Mouse (Mus musculus): Measurements from ENCODE around the gene Dclk3. TPM values are rescaled to one million over a fixed set of nuclear protein-coding genes. Genes with fewer than 3 reads are reported as not detected.
A peak's percentile ranks its signal among the peaks of the same experiment; 100 is the strongest.

The Dclk3 gene
- polyA plus RNA-seq, 1 experiment from 2014 or later, result 1.6 TPM

DNA sequence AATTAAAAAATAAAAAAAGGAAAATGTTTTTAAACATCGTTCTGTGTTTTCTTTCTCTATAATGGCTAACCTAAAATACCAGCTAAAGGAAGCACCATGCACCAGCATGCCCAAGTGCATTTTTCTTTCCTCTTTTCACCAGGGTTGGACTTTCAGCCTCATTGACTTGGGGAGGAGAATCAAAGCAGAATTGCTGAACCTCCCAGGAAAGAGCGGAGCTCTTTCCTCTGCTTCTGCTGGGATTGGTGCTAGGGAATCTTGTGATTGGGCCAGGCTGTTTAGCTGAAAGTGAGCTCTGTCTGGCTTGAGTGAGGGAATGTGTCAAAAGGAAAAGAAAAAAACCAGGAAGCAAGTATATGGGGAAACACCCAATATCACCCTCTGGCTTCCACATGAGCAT is 10.1 kb downstream of the Dclk3 start:
- no peaks in the 10 kb centered on the region for H3K36me3 ChIP-seq
- H3K9me3 ChIP-seq, result no peaks in the 10 kb centered on the region
- H3K27ac ChIP-seq, result no peak overlapping the region
- WGBS, result 73% methylated on average over 2 of the region's 2 CpGs
- DNase-seq (ENCODE audit: low spot score), result no peak
- 0 out of 2 replicates have a peak, but pooled peaks cover 5% of the 10 kb centered on the region for H3K4me1 ChIP-seq
- no peak overlapping the region for H3K4me3 ChIP-seq
- no peaks in the 10 kb centered on the region for H3K27me3 ChIP-seq (ENCODE audit: insufficient read depth, poor library complexity, severe bottlenecking)

DNA sequence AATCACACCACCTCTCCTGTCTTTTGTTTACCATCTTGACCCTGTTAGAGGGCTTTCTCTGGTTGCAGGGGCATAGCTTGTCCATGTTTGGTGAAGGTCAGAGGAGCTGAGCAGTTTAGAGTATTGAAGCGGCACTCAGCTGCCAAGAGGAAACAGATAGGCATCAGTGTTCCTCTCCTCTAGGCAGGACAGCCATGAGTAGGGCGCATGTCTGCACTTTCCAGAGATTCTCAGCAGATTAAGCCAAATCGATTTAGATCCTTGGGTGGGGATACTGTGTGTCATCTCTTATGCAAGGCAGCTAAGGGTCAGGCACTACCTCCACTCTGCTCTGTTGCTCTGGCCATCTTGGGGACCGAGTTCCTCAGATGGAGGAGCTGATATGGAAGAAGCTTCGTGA is 11.0 kb downstream of the Dclk3 start:
- no peak overlapping the region for H3K27ac ChIP-seq
- WGBS, result 66% methylated on average over 5 of the region's 5 CpGs
- 0 out of 2 replicates have a peak, but pooled peaks cover 5% of the 10 kb centered on the region for H3K4me1 ChIP-seq
- H3K27me3 ChIP-seq (ENCODE audit: insufficient read depth, poor library complexity, severe bottlenecking), result no peaks in the 10 kb centered on the region
- no peaks in the 10 kb centered on the region for H3K9me3 ChIP-seq
- no peak overlapping the region for H3K4me3 ChIP-seq
- no peak for DNase-seq (ENCODE audit: low spot score)
- H3K36me3 ChIP-seq, result no peaks in the 10 kb centered on the region

- Histone ChIP-seq H3K27me3 (ENCODE audit: insufficient read depth, poor library complexity, severe bottlenecking) (no peaks in the 10 kb centered on the region), H3K27ac (no peak overlapping the region), H3K4me3 (no peak overlapping the region), H3K4me1 (0 out of 2 replicates have a peak, but pooled peaks cover 5% of the 10 kb centered on the region), H3K9me3 (no peaks in the 10 kb centered on the region), H3K36me3 (no peaks in the 10 kb centered on the region)
- no peak for DNase-seq (ENCODE audit: low spot score)
- WGBS, result 85% methylated on average over 12 of the region's 12 CpGs
Observed at GRCm38 (mm10) chr9:111450853-111451404, 12.0 kb downstream of the Dclk3 start.

- no peak for DNase-seq (ENCODE audit: low spot score)
- WGBS, result 62% methylated on average over 3 of the region's 3 CpGs
- no peaks in the 10 kb centered on the region for H3K27me3 ChIP-seq (ENCODE audit: insufficient read depth, poor library complexity, severe bottlenecking)
- no peaks in the 10 kb centered on the region for H3K36me3 ChIP-seq
- H3K27ac ChIP-seq, result no peak overlapping the region
- no peaks in the 10 kb centered on the region for H3K9me3 ChIP-seq
- H3K4me1 ChIP-seq, result 0 out of 2 replicates have a peak, but pooled peaks cover 5% of the 10 kb centered on the region
- H3K4me3 ChIP-seq, result no peak overlapping the region
Observed at GRCm38 (mm10) chr9:111453895-111454294, 15.0 kb downstream of the Dclk3 start.

GRCm38 (mm10) chr9:111457176-111457935 is 18.5 kb downstream of the Dclk3 start:
- 75% methylated on average over 10 of the region's 10 CpGs for WGBS
- Histone ChIP-seq H3K4me3 (no peak overlapping the region), H3K27me3 (ENCODE audit: insufficient read depth, poor library complexity, severe bottlenecking) (no peaks in the 10 kb centered on the region), H3K36me3 (no peaks in the 10 kb centered on the region), H3K4me1 (peaks cover 18% of the 10 kb centered on the region), H3K27ac (no peak overlapping the region), H3K9me3 (no peaks in the 10 kb centered on the region)
- DNase-seq (ENCODE audit: low spot score), result no peak

- Histone ChIP-seq H3K27me3 (ENCODE audit: insufficient read depth, poor library complexity, severe bottlenecking) (no peaks in the 10 kb centered on the region), H3K9me3 (no peaks in the 10 kb centered on the region), H3K27ac (no peak overlapping the region), H3K4me3 (no peak overlapping the region), H3K36me3 (no peaks in the 10 kb centered on the region), H3K4me1 (peaks cover 23% of the 10 kb centered on the region)
- no peak for DNase-seq (ENCODE audit: low spot score)
- WGBS, result 82% methylated on average over 4 of the region's 4 CpGs
Observed at GRCm38 (mm10) chr9:111457936-111458310, 19.0 kb downstream of the Dclk3 start.

DNA sequence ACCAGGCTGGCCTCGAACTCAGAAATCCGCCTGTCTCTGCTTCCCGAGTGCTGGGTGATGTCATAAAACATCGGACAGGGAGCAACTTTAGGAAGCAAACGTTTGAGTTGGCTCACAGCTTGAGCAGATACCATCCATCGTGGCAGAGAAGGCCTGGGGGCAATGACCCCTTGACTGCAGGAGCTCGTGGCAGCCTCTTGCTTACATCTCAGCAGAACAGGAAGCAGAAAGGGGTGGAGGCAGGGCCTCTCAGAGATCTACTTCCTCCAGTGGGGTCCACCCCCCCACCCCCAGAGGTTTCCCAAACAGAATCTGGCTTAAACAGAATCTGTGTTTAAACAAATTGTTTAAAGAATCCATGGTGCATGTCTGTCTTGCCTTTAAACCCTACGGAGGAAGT is 20.6 kb downstream of the Dclk3 start:
- no peaks in the 10 kb centered on the region for H3K36me3 ChIP-seq
- DNase-seq (ENCODE audit: low spot score), result no peak
- H3K4me3 ChIP-seq, result no peak overlapping the region
- WGBS, result 65% methylated on average over 8 of the region's 8 CpGs
- H3K27me3 ChIP-seq (ENCODE audit: insufficient read depth, poor library complexity, severe bottlenecking), result no peaks in the 10 kb centered on the region
- H3K4me1 ChIP-seq, result peaks cover 23% of the 10 kb centered on the region
- no peaks in the 10 kb centered on the region for H3K9me3 ChIP-seq
- H3K27ac ChIP-seq, result peak overlapping the region; percentile 69; the same call in 1 of the 2 replicates

- Histone ChIP-seq H3K27me3 (ENCODE audit: insufficient read depth, poor library complexity, severe bottlenecking) (no peaks in the 10 kb centered on the region), H3K4me3 (no peak overlapping the region), H3K36me3 (no peaks in the 10 kb centered on the region), H3K4me1 (peaks cover 23% of the 10 kb centered on the region), H3K27ac (peak overlapping the region; percentile 69), H3K9me3 (no peaks in the 10 kb centered on the region)
- 30% methylated on average over 6 of the region's 6 CpGs for WGBS
- DNase-seq (ENCODE audit: low spot score), result no peak
Observed at GRCm38 (mm10) chr9:111460201-111460814, 21.4 kb downstream of the Dclk3 start.

GRCm38 (mm10) chr9:111461415-111462103 is 22.7 kb downstream of the Dclk3 start:
- Histone ChIP-seq H3K27ac (0 out of 2 replicates have a peak overlapping the region, but pooled peaks have one; percentile 42), H3K4me1 (peaks cover 23% of the 10 kb centered on the region), H3K9me3 (no peaks in the 10 kb centered on the region), H3K36me3 (no peaks in the 10 kb centered on the region), H3K4me3 (no peak overlapping the region), H3K27me3 (ENCODE audit: insufficient read depth, poor library complexity, severe bottlenecking) (no peaks in the 10 kb centered on the region)
- whole genome bisulfite sequencing, result 80% methylated on average over 10 of the region's 10 CpGs
- no peak for DNase-seq (ENCODE audit: low spot score)

DNA sequence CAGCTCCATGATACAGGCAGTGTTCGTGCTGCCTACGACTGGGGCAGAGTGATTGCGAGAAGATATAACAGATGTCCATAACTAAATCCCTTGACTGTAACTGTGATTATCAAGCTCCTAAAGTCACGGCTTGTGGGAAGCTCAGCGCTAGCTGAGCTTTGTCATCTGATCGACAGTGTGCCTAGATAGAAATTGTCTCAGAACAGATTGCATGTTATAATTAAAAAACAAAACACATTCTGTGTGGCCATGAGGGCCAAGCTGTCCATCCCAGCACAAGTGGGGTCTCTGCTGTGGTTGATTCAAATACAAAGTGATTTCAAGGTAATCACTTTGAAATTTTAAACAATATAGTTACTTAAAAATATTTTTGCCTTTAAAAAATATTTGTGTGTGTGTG is 26.8 kb downstream of the Dclk3 start:
- Histone ChIP-seq H3K27ac (no peak overlapping the region), H3K27me3 (ENCODE audit: insufficient read depth, poor library complexity, severe bottlenecking) (peaks cover 3% of the 10 kb centered on the region; the same call in 1 of the 2 replicates), H3K4me3 (no peak overlapping the region), H3K4me1 (peaks cover 12% of the 10 kb centered on the region), H3K9me3 (no peaks in the 10 kb centered on the region), H3K36me3 (no peaks in the 10 kb centered on the region)
- DNase-seq (ENCODE audit: low spot score), result no peak
- WGBS, result 86% methylated on average over 6 of the region's 6 CpGs

GRCm38 (mm10) chr9:111473686-111474457 is 35.0 kb downstream of the Dclk3 start:
- H3K9me3 ChIP-seq, result no peaks in the 10 kb centered on the region
- DNase-seq (ENCODE audit: low spot score), result no peak
- no peaks in the 10 kb centered on the region for H3K36me3 ChIP-seq
- no peak overlapping the region for H3K4me3 ChIP-seq
- H3K4me1 ChIP-seq, result peaks cover 8% of the 10 kb centered on the region
- H3K27me3 ChIP-seq (ENCODE audit: insufficient read depth, poor library complexity, severe bottlenecking), result no peaks in the 10 kb centered on the region
- 75% methylated on average over 21 of the region's 21 CpGs for WGBS
- H3K27ac ChIP-seq, result no peak overlapping the region

DNA sequence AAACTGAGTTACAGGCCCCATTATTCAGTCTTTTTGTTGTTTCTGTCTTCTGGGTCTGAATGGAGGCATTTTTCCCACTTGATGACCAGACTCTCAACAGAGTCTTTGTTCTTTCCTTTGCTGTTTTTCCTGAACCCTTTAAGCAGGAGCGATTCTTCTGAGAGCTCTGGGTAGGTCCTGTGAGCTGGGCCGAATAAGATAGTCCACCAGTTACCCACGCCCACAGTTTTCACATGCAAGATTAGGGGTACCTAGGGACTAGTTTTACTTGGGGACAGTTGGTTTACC is 35.5 kb downstream of the Dclk3 start:
- H3K4me1 ChIP-seq, result peaks cover 8% of the 10 kb centered on the region
- no peak overlapping the region for H3K4me3 ChIP-seq
- WGBS, result 65% methylated on average over 3 of the region's 3 CpGs
- H3K36me3 ChIP-seq, result no peaks in the 10 kb centered on the region
- H3K9me3 ChIP-seq, result no peaks in the 10 kb centered on the region
- DNase-seq (ENCODE audit: low spot score), result no peak
- no peaks in the 10 kb centered on the region for H3K27me3 ChIP-seq (ENCODE audit: insufficient read depth, poor library complexity, severe bottlenecking)
- H3K27ac ChIP-seq, result no peak overlapping the region
